Mouse (Mus musculus) neutrophil, adult 83 days (primary cell): ENCODE measurements around the gene Ascl1. TPM values are rescaled to one million over a fixed set of nuclear protein-coding genes. Genes with fewer than 3 reads are reported as not detected.

Experiments
- total RNA-seq, 2 experiments: library from RNA; stranded (reverse); gene quantifications; one replicate each; pipeline ENCODE4 v1.2.4; 2023

Gene Ascl1
- total RNA-seq = not detected

DNA sequence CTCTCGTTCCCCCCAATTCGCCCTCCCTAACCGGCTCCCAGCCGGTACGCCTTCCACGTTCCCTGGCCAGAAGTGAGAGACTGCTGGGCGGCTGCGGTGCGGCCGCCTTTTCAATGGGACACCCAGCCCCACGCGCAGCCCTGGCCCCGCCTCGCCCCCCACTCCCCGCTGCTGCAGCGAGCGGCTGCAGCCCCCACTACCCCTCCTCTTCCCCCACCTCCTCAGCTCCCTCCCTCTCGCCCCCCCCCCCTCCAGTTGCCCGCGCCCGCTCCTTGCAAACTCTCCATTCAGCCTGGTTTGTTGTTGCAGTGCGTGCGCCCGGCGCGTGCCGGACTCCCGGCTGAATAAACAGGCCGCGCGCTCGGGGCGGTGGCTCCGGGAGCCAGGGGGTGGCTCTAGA is at the start of gene Ascl1:
TSS of gene Ascl1 (minus strand) at position 85 of the 400 bp plus-strand sequence.

DNA sequence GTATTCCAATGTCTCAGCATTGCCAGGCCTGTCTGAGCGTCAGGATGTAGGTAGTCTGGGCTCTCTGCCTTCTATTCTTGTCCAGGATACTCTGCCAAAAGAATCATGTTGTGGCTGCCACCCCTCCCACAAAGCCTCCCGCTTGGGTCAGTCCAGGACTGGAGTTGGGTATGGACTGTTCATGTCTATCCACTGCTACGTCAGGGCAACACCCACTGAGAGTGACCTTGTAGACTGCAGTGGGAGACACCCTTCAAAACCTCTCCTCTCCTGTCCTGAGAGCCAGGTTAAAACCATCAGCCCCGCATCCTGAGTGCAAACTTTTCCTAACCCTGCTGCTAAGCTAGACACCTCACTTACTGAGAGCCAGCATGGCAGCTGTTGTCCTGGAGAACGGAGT is 28.2 kb upstream of the Ascl1 start, which contains the start of gene Pah:
TSS of gene Pah (plus strand) at position 150 of the 400 bp plus-strand sequence.

Other genes starting within 250 kb of the Ascl1 start
- not detected for gene Pah, start 28.1 kb upstream of the Ascl1 start, total RNA-seq